Mouse (Mus musculus) spleen, adult 18-20 months (tissue): ENCODE data around the gene Slc6a17.

ENCODE experiments used
- DNase-seq, 2 experiments: peaks; one replicate each; pipeline ENCODE4 v3.0.0; 2022; ENCODE audit warnings: mixed read lengths in 2 of 2

The Slc6a17 gene

DNA sequence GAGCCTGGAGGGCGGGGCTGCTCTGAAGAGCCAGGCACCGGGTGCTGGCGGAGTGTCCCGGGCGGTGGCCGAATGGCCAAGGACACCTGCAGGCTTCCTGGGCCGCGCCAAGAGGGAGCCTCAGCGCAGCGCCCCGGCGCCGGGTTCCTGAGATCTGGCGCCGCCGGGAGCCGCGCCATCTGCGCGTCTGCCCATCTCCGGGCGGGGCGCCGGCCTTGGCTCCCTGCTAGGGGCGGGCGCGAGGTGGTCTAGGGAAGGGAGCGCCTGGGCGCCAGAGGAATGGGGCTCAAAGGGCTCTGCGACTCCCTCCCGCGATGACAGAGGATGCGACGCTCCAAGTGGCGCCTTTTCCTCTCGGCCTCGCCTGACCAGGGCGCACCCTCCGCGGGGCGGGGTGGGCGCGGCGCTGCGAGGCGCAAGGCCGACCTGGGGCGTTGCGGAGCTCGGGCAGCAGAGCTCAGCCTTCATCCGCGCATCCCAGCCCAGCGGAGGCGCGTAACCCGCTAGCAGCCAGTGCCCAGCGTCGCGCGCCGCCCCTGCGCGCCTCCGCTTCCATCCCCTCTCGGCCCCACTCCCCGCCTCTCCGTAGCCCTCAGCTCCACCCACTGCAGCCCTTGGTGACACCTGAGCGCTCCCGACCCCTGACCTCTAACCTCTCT is 57.9 kb downstream of the Slc6a17 start:
- DNase-seq = no peak

DNA sequence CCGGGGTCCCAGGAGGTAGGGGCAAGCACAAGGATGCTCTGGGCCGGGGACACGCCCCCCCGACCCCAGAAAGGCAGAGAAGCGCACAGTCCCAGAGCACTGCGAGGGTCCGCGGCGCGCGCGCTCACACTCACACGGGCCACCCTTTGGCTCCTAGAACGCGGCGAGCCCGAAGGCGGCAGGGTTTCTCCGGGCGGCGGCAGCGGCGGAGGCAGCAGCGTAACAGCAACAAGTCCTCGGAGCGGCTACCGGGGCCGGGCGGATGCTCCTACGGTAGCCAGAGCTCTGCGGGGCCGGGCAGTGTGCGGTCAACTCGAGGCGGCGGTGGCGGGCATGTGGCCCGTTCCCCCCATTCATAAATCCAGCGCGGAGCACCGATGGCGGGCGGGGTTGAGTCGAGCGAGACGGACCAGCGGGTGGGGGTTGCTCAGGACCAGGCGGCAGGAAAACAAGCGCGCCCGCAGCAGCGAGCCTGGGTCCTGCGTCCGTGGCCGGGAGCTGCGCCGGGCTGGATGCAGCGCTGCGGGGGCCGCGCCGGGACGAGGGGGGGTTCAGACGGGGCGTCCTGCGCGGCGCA is 58.5 kb downstream of the Slc6a17 start, which contains the start of gene Kcnc4:
Gene Kcnc4 (minus strand): TSS at position 357 of the 577 bp plus-strand sequence.
- no peak for DNase-seq

DNA sequence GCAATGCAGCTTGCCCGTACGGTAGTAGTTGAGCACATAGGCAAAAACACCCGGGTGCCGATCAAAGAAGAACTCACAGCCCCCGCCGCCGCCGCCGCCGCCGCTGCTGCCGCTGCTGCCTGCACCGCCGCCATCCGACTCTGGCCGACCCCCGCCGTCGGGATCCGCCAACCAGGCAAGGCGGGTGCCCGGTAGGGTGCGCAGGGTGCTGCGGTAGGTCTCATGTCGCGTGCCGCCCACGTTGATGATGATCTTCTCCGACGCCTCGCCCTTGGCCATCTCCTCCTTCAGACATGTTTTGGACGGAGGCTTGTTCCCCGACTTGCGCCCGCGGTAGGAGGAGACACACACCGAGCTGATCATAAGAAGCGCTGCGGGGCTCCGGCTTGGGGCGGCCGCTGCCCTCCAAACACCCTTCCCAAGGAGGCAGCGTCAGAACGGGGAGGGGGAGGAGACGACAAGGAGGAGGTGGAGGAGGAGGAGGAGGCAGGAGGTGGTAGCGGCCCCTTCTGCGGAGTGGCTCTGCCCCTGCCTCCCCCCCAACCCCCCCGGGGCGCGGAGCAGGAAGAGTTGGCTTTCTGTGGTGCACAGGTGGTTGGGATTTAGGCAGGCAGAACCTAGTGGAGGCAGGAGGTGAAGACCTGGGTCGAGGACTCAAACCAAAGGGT is 59.2 kb downstream of the Slc6a17 start:
- no peak for DNase-seq

DNA sequence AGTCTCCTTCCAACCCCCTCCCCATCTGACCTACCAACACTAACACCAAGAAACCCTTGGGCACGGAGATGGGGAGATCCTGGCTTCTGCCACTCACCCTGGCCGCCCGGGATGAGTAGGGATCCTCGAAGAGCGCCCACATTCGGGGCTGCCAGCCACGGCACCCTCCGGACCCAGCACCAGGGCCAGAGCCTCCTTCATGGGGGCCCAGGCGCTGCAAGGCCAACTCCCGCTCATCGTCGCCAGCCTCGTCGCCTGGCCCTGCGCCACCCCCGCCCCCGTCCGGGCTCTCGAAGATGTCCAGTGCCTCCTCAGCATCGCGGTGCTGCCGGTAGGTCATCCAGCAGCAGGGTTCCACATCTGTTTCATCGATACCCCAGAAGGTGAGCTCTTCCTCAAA is 59.7 kb downstream of the Slc6a17 start:
- DNase-seq = no peak

DNA sequence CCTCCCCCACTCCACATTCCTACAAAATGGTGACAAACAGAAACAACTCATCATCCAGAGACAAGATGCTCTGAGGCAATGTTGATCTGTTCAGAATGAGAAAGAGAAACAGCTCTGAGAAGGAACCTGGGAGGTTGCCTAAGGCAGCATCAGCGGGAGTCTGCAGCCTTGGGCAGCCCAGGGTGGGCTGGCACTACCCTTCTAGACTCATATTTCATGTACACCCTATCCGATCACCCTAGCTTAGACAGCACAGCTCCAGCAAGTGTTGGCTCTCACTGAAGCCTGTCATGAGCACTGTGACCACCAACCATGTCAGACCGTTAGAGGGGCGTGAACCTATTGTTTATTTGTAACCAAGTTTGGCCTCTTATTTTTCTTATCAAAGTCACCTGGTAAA is 63.5 kb downstream of the Slc6a17 start:
- DNase-seq = no peak

DNA sequence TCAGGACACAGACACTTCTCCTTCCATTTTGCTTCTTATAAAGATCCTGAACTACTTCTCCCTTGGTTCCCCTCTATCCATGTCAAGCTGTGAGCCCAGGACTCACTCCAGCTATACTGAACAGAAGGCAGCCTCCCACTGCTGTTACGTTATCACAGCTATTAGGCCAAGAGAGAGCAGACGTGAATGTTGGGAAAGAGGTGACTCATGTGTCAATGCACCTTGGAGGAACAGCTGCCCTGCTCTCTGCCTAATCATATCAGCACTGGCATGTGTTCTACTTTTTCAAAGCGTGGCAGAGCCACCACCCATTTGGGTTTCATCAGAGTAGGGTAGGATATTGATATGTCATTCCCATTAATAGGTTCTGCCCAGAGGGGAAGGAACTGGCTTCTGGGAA is 71.0 kb downstream of the Slc6a17 start:
- DNase-seq = no peak

DNA sequence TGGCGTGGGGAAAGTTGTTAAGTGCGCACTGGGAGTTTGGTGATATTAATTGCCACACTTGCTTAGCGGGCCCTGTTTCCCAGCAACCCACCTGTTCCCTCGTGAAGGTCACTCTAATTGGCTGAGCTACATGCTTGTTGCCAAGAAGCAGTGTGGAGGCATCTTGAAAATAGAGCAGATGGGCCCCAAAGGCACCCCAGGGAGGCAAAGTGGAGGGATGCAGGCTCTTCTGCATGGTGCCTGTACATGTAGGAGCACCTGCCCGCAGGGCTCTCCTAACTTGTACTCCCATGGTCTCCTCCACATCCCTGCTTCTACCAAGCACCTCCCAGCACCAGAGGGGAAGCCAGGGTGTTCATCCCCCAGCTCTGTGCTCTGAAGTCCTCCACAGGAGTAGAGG is 74.0 kb downstream of the Slc6a17 start:
- DNase-seq = no peak

DNA sequence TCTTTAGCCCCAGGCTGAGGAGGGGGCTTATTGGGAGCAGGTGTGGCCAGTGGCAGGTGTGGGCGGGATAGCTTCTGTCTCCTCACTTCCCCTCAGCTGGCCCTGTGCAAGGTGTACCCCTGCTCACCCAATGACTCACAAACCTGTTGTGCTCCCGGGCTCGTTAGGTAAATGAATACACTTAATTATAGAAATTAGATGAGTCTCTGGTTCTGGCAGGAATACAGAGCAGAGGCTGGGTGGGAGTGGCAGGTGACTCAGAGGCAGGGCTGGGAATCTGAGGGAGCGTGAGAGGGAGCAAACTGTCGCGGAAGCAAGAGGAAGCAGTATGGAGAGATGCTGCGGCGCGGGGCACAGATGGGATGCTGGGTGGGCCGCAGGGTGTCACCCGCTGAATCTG is 75.6 kb downstream of the Slc6a17 start:
- no peak for DNase-seq

DNA sequence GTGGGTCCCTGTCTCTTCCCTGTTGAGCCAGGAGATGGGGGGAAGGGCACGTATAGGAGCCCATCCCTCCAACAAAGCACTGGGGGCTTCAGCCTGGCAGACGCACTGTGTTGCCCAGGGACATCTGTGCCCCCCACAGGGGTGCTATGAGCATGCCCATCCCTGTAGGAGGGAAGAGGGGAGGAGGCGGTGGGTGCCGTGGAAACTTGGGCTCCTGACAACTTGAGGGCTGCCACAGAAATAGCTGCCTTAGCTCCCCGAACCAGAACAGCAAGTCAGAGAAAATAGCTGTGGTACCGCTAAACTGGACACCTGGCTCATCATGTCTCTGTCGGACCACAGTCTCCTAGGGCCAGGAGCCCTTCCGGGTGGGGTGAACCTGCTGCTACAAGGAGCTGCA is 76.5 kb downstream of the Slc6a17 start:
- no peak for DNase-seq

DNA sequence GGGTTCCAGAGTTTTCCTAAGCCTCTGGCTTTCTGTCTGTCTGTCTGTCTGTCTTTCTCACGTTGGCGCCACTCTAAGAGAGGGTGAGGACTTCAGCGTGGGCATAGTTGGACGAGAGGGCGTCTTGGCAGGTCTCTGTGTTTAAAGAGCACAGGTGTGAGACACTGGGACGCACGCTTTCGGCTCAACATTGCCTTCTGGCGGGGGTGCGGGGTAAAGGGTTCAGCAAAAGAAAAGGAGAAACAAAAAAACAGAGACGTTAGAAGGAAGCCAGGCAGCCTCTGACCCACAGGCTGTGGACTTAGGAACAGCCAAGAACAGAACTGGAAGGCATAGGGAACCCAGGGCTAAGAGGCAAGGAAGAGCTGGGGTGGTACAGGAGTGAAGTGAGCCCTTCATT is 78.5 kb downstream of the Slc6a17 start:
- DNase-seq = no peak

DNA sequence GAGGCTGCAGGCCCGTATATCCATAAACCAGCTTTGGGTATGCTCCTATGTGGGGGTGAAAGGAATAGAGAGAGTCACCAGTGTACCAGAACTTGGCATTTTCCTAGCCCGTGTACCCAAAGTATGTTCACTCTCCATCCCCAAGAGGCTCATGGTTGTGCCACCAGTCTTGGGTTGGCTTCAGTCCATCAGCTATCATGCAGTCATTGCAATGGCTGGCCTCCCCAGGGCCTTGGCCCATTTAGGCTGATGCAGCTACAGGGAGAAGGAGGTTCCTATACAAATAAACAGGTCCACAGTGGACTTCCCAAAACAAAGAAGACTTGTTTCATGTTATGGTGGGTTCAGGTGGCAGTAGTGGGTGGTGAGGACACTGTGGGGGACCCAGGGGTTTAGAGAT is 80.2 kb downstream of the Slc6a17 start:
- no peak for DNase-seq

DNA sequence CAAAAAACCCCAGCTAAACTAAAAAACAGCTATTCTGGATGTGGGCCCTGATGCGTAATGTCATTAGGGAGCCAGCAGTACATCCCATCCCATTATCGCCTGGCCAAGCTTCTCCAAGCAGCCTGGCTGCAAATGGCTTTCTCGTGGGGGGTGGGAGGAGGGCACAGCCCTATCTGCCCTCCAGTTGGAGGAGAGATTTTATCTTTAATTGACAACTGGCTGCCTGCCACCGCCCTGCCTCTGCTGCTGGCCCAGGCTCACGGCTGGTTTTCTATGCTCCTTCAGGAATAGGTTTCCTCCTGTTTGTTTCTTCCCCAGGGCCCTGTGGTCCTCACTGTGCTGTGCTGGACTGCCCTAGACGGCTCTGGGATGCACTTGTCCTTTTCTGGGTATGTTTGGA is 81.4 kb downstream of the Slc6a17 start:
- no peak for DNase-seq

DNA sequence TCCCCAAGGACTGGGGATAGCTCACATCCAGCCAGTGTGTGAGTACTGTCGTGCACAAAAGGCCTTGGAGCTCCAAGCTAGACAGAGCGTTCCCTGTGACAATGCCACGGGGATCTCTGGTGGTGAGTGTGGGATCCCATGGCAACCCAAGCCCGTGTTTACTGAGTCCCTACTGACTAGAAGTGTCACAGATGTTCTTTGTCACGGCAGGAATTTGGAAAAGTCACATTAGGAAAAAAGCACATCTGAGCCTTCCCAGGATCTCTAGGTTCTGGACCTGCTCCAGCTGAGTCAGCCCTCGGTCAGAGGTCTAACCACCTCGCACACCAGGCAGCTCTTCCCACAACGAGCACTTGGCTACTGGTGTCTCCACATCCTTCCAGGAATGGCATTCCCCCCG is 84.2 kb downstream of the Slc6a17 start:
- no peak for DNase-seq

DNA sequence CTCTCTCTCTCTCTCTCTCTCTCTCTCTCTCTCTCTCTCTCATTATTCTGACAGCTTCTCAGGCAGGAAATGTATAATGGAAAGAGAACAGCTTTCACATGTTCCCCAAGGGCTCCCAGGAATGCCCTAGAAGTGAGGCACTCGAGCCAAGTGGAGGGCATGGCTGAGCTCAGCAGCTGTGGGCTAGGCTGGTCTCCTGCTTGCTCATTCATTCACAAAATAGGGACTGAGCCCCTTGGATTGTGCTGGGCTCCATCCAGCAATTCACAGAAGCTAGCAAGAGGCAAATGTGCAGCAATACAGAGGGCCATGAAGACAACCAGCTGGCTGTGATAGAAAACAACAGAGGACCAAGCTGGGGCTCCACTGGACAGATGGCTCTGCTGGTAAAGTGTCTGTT is 86.5 kb downstream of the Slc6a17 start:
- DNase-seq = no peak

DNA sequence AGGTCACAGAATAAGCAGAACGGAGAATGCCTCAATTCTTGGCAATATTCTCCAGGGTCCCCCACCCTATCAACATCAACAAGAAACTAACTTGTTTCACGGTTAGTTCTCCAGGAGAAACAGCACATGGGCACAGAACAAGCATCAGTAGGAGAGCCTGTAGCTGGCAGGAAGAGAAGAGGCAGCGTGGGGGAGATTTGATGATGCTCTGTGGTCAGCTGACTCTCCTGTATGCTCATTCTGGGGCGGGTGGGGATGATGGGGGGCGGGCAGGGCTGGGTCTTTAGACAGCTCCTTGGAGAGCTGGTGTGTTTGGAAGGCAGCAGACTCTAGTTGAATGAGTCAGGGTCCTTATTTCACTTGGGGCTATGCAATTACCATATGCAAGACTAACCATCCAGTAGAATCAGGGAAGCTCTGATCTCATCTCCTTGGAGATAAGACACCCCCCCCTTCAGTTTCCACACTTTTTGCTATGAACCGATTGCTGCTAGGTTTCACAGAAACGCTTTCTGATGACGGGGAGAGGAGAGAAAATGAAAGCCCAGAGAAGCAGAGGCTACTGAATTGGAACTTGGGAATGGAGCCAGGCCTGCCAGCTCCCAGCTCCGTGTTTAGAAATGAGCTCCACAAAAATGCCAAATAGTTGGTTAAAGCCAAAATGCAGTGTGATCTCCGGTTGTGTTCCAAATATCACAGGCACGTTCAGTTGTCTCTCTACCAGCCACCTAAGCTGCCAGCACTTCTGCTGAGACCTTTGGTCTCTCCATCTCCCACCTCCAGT is 93.4 kb downstream of the Slc6a17 start:
- no peak for DNase-seq

DNA sequence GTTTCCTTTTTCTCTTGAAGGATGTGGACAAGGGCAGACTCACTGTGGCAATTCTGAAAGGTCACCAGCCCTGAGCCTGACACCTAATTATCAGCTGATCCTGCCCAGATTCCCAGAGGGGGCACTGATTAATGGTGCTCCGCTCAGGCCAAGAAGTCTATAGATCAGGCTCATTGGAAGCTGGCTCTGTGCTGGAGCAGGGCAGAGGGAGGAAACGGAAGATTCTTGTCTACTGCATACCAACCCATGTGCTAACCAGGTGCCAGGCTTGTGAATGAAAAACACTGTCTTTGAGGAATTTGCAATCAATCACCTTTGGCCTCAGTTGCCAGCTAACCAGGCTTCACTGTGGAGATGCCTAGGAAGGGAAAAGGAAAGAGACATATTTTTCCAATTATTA is 97.7 kb downstream of the Slc6a17 start:
- no peak for DNase-seq
